Mouse (Mus musculus): ENCODE results near the gene Kbtbd7.
"Not testable (repeated sequence)": the region's sequence is repeated elsewhere in the genome, so short reads cannot be mapped to it uniquely, and the experiment has no call there.

The Kbtbd7 gene

DNA sequence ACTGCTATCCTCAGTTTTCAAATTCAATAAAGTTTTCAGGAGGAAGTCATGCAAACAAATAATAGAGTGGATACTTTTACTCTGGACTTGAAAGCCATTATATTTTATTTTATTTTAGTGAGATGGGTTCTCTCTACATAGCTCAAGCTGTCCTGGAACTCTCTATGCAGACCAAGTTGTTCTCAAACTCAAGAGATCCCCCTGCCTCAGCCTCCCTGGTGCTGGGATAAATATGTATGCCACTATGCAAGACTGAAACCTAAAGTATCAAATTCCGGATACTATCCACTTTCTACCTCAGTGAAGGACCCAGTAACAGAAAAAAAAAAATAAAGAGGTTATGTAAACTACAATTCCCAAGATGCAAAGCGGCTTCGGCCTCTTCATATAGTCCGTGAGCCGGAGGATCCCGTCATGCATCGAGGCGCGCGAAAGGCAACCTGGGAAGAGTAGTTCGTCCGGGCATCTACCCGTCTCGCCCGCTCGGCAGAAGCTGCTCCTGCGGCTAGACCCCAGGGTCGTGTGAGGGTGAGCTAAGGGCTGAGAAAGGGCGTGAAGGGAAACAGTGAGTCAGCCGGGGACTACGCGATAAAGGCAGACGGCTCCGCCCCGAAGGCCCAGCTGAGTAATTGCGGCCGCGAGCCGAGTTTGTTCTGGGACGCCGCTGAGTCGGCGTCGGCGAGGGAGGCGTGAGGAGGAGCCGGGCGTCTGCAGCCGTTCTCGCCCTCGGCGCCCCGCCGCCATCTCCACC lies at the start of gene Kbtbd7:
Gene Kbtbd7, plus strand, starts transcription at position 533 of the 751 bp plus-strand sequence.
- peak; percentile 94 for DNase-seq (ENCODE audit: low read depth, low spot score)

GRCm38 (mm10) chr14:79377041-79377440 lies 49.3 kb upstream of the Kbtbd7 start:
- DNase-seq (ENCODE audit: low read depth, low spot score), result no peak

DNA sequence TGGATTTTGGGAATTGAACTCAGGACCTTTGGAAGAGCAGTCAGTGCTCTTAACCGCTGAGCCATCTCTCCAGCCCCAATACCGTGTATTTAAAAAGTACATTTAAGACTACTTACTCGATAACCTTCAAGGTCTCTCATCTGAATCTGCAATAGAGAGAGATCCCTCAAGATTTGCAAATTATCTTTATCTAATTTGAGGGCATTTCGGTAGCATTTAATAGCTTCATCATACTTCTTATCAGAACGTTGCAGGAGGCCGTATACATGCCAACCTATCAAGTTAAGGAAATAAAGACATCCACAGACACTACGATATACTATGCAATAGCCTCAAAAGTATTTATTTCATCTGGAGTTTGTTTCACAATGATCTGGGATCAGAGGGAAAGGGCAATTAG lies 43.2 kb upstream of the Kbtbd7 start:
- DNase-seq (ENCODE audit: low read depth, low spot score), result no peak

GRCm38 (mm10) chr14:79388304-79388703 lies 38.0 kb upstream of the Kbtbd7 start:
- DNase-seq (ENCODE audit: low read depth, low spot score), result no peak

- no peak for DNase-seq (ENCODE audit: low read depth, low spot score)
Observed at GRCm38 (mm10) chr14:79389438-79390264, 36.7 kb upstream of the Kbtbd7 start.

- peak; percentile 78 for DNase-seq (ENCODE audit: low read depth, low spot score)
Observed at GRCm38 (mm10) chr14:79390265-79390926, 35.9 kb upstream of the Kbtbd7 start, which contains the start of gene Naa16. Gene Naa16, minus strand, starts transcription at chr14:79390778.

- no peak for DNase-seq (ENCODE audit: low read depth, low spot score)
Observed at GRCm38 (mm10) chr14:79393289-79393688, 33.0 kb upstream of the Kbtbd7 start.

- no peak for DNase-seq (ENCODE audit: low read depth, low spot score)
Observed at GRCm38 (mm10) chr14:79394564-79394963, 31.7 kb upstream of the Kbtbd7 start.

GRCm38 (mm10) chr14:79397321-79398122 lies 28.8 kb upstream of the Kbtbd7 start, which contains the start of gene Mtrf1:
Gene Mtrf1, plus strand, starts transcription at chr14:79397772.
- peak; percentile 94 for DNase-seq (ENCODE audit: low read depth, low spot score)

- DNase-seq (ENCODE audit: low read depth, low spot score), result no peak
Observed at GRCm38 (mm10) chr14:79407641-79408040, 18.7 kb upstream of the Kbtbd7 start.

DNA sequence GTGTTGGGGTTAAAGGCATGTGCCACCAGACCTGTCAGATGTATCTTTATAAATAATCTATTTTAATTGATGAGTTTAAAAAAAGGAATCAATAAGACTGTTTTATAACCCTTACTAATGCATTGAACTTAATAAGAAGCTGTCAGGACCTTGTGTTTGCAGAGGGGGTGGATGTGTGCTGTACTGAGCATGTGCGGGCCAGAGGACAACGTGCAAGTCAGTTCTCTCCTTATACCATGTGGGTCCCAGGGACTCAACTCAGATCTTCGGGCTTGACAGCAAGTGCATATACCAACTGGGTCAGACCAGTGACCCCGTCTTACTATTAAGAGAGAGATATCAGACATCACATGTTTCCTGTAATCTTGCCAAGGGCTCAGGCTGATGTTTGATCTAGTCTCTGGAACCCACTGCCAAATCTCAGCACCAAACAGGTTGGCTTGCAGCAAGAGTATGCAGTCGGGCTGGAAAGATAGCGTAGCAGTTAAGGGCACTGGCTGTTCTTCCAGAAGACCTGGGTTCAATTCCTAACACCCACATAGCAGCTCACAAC lies 17.0 kb upstream of the Kbtbd7 start:
- no peak for DNase-seq (ENCODE audit: low read depth, low spot score)

DNA sequence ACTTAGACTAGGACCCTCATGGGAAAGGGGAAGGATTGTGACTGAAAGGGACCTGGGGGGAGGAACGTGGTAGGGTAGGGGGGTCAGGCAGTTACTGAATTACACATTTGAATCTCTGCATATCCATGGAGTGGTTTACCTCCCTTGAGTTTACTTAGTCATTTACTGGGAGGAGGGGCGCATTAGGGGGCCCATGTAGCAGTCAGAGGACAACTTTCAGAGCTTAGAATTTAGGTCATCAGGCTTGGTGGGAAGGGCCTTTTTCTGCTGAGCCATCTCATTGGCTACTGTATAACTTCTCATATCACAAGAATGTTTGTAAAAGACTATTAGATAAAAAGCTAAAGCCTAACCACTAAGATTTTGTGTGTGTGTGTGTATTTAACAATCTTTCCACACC lies 15.6 kb upstream of the Kbtbd7 start:
- no peak for DNase-seq (ENCODE audit: low read depth, low spot score)

GRCm38 (mm10) chr14:79413121-79413520 lies 13.2 kb upstream of the Kbtbd7 start:
- DNase-seq (ENCODE audit: low read depth, low spot score), result no peak

DNA sequence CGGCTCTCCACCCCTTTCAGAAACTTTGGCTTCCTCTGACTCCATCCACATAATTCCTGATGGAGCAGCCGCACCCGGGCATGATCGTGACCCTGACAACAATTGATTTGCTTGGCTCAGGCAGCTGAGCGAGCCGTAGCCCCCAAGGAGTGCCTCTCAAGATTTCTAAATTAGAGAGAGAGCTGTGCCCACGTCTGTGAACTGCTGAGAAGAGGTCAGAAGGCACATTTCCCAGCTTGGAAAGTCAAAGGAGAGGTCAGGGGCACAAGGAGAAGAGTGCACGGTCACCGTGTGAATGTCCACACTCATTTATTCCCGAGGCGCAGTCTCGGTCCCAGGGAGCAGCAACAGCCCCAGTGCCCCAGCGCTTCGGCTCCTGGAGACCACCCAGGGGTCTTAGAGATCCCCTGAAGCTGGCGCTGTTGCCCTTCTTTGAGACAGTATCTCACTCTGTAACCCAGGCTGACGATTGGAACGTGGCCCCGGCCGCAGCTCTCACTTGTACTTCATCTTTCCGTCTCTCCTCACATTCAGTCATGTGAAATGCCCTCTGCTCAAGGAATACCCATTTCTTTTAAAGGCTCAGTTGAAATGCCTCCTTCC lies 6.1 kb upstream of the Kbtbd7 start:
- no peak for DNase-seq (ENCODE audit: low read depth, low spot score)

DNA sequence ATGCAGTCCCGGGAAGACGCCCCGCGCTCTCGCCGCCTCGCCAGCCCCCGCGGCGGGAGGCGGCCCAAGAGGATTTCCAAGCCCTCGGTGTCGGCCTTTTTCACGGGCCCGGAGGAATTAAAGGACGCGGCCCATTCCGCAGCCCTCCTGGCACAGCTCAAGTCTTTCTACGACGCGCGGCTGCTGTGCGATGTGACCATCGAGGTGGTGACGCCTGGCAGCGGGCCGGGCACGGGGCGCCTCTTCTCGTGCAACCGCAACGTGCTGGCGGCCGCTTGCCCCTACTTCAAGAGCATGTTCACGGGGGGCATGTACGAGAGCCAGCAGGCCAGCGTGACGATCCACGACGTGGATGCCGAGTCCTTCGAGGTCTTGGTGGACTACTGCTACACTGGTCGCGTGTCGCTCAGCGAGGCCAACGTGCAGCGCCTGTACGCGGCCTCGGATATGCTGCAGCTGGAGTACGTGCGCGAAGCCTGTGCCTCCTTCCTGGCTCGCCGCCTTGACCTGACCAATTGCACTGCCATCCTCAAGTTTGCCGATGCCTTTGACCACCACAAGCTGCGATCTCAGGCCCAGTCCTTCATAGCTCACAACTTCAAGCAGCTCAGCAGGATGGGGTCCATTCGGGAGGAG lies 537 bp downstream of the Kbtbd7 start:
- not testable (repeated sequence) for DNase-seq (ENCODE audit: low read depth, low spot score)

DNA sequence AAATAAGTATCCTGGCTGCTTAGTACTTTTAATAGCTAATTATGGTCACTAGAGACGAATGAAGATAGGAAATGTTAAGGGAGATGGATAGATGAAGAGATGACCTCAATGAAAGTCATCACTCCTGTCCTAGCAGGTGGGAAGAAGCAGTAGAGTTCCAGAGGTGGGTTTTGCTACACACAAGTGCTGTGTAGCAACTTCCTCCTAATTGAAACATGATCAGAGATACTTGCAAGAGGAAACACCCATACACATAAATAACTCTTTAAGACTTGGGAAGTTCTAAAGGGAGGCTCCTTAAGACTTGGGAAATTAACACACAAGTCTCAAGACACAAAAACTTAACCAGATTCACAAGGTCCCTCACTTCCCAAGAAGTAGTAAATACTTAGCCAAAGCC lies 7.8 kb downstream of the Kbtbd7 start:
- DNase-seq (ENCODE audit: low read depth, low spot score), result no peak

- no peak for DNase-seq (ENCODE audit: low read depth, low spot score)
Observed at GRCm38 (mm10) chr14:79440655-79441054, 14.3 kb downstream of the Kbtbd7 start.

GRCm38 (mm10) chr14:79441441-79441840 lies 15.1 kb downstream of the Kbtbd7 start:
- no peak for DNase-seq (ENCODE audit: low read depth, low spot score)

- no peak for DNase-seq (ENCODE audit: low read depth, low spot score)
Observed at GRCm38 (mm10) chr14:79444601-79445000, 18.3 kb downstream of the Kbtbd7 start.

DNA sequence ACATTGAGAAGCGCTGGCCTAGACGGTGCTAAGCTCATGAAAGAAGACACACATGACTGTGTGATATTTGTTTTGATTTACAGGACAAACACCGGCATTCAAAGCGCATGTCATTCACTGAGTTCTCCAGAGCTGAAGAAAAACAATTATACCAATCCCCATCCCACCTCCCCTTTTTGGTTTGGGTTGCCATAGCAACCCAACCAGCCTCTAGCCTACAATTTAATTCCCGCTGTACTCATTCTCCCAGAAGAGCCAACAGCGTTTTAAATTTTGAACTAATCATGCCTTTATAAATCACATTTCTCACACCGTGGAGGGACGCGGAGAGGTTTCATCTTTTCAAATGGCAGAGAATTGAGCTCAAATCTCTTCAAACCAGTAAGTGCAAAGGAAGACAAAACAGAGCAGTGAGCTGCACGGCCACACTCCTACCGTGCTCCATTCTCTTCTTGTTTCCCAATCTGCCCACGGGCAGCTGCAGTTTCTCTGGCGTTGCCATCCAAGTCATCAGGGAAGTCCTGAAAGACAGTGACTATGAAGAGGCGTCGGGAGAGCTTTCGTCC lies 18.8 kb downstream of the Kbtbd7 start:
- DNase-seq (ENCODE audit: low read depth, low spot score), result peak; percentile 48

All from telencephalon, adult 2 months (tissue).